Mouse (Mus musculus) forebrain, embryonic 10.5 days (tissue): ENCODE measurements around the gene Mustn1. TPM values are rescaled to one million over a fixed set of nuclear protein-coding genes. Genes with fewer than 3 reads are reported as not detected.

Experiments
- DNase-seq: peaks from one replicate; pipeline ENCODE4 v3.0.0-alpha.2; 2017; ENCODE audit warnings: low spot score; ENCODE audit errors: extremely low spot score
- H3K27ac ChIP-seq: fragments of 300-500 bp; sonication (generic); 2 replicates; pipeline ENCODE4 v1.5.1; 2016; ENCODE audit warnings: mild to moderate bottlenecking
- H3K27me3 ChIP-seq: fragments of 300-500 bp; sonication (generic); 2 replicates; pipeline ENCODE4 v1.6.1; 2016; ENCODE audit warnings: mild to moderate bottlenecking; ENCODE audit not compliant: poor library complexity, severe bottlenecking
- H3K36me3 ChIP-seq: fragments of 300-500 bp; sonication (generic); replicated peaks from 2 replicates; pipeline ENCODE4 v1.6.1; 2016; ENCODE audit warnings: mild to moderate bottlenecking, moderate library complexity
- H3K4me1 ChIP-seq: fragments of 300-500 bp; sonication (generic); 2 replicates; pipeline ENCODE4 v1.6.1; 2016
- H3K4me3 ChIP-seq: fragments of 300-500 bp; sonication (generic); 2 replicates; pipeline ENCODE4 v1.5.1; 2016; ENCODE audit warnings: mild to moderate bottlenecking, moderate library complexity
- H3K9me3 ChIP-seq: fragments of 300-500 bp; sonication (generic); 2 replicates; pipeline ENCODE4 v1.6.1; 2016; ENCODE audit warnings: mild to moderate bottlenecking, moderate library complexity
- WGBS: fragments of 180-500 bp; shearing (Covaris S2); methylation state at CpG from one replicate; pipeline ENCODE4 v1.1.7; 2016; 5-methylcytosine and 5-hydroxymethylcytosine counted together
- polyA plus RNA-seq: library from polyadenylated mRNA; unstranded; fragments of >200 nt; fragmentation: Nextera tagmentation; extraction: Ambion mirVana; gene quantifications from 2 replicates; pipeline ENCODE4 v1.2.1, GENCODE M21; 2016

Mustn1 gene
- polyA plus RNA-seq, 1 experiment from 2014 or later: 0.22 TPM

DNA sequence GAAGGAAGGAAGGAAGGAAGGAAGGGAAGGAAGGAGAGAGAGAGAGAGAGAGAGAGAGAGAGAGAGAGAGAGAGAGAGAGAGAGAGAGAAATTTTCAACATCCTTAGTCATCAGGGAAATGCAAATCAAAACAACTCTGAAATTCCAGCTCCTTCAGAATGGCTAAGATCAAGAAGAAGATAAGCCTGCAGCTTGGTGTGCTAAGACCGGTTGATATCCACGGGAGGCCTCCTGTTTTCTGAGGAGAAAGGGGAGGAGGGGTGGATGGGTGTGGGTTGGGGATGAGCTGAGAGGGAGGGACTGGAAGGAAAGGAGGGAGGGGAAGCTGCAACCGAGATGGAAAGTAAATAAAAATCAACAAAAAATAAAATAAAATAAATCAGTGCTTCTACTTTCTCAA, 6.3 kb downstream of the Mustn1 start:
- DNase-seq: no peak
- Histone ChIP-seq H3K27ac (no peak overlapping the region), H3K27me3 (no peaks in the 10 kb centered on the region), H3K4me1 (peaks cover 7% of the 10 kb centered on the region), H3K4me3 (no peak overlapping the region), H3K9me3 (no peaks in the 10 kb centered on the region), H3K36me3 (no peaks in the 10 kb centered on the region)
- 25% methylated on average over 3 of the region's 3 CpGs for WGBS

DNA sequence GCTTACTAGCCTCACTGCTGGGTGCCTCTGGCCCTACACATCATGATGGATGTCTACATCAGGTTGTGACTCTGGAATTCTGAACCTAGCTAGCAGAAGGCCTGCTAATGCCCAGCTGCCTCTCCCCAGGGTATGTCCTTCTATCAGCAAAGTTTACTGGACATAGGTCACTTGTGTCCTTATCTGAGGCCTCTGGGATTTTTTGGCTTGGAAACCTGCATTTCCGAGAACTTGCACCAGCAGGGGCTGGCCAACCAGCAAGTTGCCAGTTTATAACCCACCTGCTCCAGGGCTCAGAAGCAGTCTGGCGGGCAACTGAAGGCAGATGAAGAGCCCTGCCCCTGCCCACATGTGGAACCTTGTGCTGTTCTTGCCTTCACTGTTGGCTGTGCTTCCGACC, 7.2 kb downstream of the Mustn1 start, which contains the start of gene Itih4:
TSS of gene Itih4 (plus strand) at position 273 of the 400 bp plus-strand sequence.
- Histone ChIP-seq H3K4me3 (no peak within 1 kb of the TSS), H3K27me3 (no peaks in the 10 kb centered on the region), H3K9me3 (no peaks in the 10 kb centered on the region), H3K4me1 (peaks cover 6% of the 10 kb centered on the region), H3K27ac (no peak within 1 kb of the TSS), H3K36me3 (no peaks in the 10 kb centered on the region)
- 87% methylated on average over 3 of the region's 3 CpGs for WGBS
- no peak for DNase-seq

DNA sequence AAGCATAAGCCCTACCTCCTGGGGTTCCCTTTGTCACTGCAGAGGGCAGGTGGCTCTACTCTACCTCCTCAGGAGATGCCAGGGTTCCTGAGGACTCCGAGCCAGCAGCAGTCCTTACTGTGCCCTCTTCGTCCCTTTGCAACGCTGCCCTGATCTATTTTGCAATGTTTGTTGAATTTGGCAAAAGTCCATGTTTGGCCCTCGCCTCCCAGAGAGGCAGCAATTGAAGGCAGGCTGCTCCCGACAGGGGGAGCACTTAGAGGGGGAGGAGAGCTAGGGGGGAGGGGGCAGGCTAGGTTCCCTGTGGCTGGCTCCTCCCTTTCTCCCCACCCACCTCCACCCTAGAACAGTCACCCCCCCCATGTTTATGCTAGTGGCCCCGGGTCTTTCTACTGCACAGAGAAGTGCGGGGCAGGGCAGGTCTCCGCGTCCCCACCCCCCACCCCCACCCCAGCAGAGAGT, 9.3 kb downstream of the Mustn1 start:
- no peaks in the 10 kb centered on the region for H3K27me3 ChIP-seq
- no peak for DNase-seq
- peaks cover 6% of the 10 kb centered on the region for H3K4me1 ChIP-seq
- H3K4me3 ChIP-seq: no peak overlapping the region
- no peaks in the 10 kb centered on the region for H3K36me3 ChIP-seq
- no peak overlapping the region for H3K27ac ChIP-seq
- 31% methylated on average over 8 of the region's 9 CpGs for WGBS
- H3K9me3 ChIP-seq: no peaks in the 10 kb centered on the region

DNA sequence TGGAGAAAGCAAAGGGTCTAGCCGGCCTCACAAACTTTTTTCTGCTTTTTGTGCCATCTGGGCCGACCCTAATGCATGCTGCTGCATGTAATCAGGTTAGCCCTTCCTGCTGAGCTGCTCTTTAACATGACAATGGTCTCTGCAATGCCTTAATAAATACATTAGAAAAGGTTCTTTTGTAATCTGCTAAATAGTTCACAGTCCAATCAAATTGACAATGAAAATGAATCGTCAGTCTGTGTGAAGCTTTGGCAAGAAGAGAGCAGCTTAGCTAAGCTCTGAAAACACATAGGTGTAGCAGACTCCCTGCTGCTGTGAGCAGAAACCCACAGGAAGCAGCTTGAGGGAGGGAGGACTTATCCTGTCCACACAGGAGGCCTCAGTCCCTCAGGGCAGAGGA, 21.0 kb downstream of the Mustn1 start:
- Histone ChIP-seq H3K27ac (no peak overlapping the region), H3K27me3 (no peaks in the 10 kb centered on the region), H3K36me3 (no peaks in the 10 kb centered on the region), H3K4me3 (no peak overlapping the region), H3K9me3 (peaks cover 6% of the 10 kb centered on the region), H3K4me1 (no peaks in the 10 kb centered on the region; the same call in 1 of the 2 replicates)
- WGBS: 43% methylated on average over 3 of the region's 3 CpGs
- DNase-seq: no peak

DNA sequence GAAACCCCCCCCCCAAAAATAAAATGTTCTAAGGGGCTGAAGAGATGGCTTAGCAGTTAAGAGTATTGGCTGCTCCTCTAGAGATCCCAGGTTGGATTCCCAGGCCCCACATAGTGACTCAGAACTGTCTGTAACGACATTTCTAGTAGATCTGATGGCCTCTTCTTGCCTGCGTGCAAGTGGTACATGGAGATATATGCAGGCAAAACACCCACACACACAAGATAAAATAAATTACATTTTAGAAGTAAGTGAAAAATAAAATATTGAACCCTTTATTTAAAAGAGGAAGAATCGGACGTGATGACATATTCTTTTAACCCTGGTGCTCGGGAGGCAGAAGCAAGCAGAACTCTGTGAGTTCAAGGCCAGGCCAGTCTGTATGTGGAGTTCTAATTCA, 23.6 kb downstream of the Mustn1 start:
- no peaks in the 10 kb centered on the region for H3K4me1 ChIP-seq
- H3K4me3 ChIP-seq: no peak overlapping the region
- no peaks in the 10 kb centered on the region for H3K27me3 ChIP-seq
- H3K27ac ChIP-seq: no peak overlapping the region
- no peak for DNase-seq
- 93% methylated on average over 5 of the region's 5 CpGs for WGBS
- peaks cover 6% of the 10 kb centered on the region for H3K9me3 ChIP-seq
- H3K36me3 ChIP-seq: no peaks in the 10 kb centered on the region

DNA sequence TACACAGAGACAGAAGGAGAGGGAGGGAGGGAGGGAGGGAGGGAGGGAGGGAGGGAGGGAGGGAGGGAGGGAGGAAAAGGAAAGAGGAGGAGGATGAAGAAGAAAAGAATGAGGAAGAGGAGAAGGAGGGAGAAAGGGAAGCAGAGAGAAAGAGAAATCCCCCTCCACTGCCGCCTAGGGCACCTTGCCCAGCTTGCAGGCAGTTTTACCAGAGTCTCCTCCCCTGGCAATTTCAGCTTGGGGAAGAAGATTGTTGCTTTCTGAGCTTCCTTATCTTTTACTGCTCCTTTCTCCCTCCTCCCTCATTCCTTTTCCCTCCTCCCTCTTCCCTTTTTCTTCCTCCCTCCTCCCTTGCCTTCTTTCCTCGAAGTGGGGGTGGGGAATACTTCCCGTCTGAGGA, 24.0 kb downstream of the Mustn1 start:
- H3K9me3 ChIP-seq: peaks cover 6% of the 10 kb centered on the region
- no peaks in the 10 kb centered on the region for H3K27me3 ChIP-seq
- no peaks in the 10 kb centered on the region for H3K36me3 ChIP-seq
- H3K27ac ChIP-seq: no peak overlapping the region
- no peak for DNase-seq
- H3K4me1 ChIP-seq: no peaks in the 10 kb centered on the region
- H3K4me3 ChIP-seq: no peak overlapping the region
- WGBS: 72% methylated on average over 3 of the region's 3 CpGs

- Histone ChIP-seq H3K9me3 (peaks cover 5% of the 10 kb centered on the region), H3K27me3 (no peaks in the 10 kb centered on the region), H3K4me3 (no peak overlapping the region), H3K36me3 (no peaks in the 10 kb centered on the region), H3K4me1 (no peaks in the 10 kb centered on the region), H3K27ac (no peak overlapping the region)
- WGBS: 90% methylated on average over 8 of the region's 8 CpGs
- no peak for DNase-seq
These were observed 25.3 kb downstream of the Mustn1 start for GRCm38 (mm10) chr14:30904307-30904706.

DNA sequence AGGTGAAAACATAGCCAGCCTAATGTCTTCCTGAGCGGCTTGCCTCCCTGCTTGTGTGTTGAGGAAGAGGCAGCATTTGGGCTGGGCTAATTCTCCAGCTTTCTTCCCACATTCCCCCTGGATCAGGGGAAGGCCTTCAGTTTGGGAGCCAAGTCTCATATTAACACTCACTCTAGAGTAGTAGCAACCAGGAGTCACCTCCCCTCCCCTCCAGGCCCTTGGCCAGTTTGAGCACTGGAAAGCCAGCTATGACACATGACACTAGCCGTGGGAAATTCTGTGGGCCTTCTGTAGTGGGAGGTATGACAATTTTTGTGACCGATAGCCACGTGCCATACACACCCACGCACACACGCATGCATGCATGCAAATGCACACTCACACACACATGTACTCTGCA, 27.0 kb downstream of the Mustn1 start:
- Histone ChIP-seq H3K27ac (no peak overlapping the region), H3K36me3 (no peaks in the 10 kb centered on the region), H3K4me3 (no peak overlapping the region), H3K9me3 (no peaks in the 10 kb centered on the region), H3K27me3 (no peaks in the 10 kb centered on the region), H3K4me1 (no peaks in the 10 kb centered on the region)
- WGBS: 93% methylated on average over 6 of the region's 6 CpGs
- no peak for DNase-seq

DNA sequence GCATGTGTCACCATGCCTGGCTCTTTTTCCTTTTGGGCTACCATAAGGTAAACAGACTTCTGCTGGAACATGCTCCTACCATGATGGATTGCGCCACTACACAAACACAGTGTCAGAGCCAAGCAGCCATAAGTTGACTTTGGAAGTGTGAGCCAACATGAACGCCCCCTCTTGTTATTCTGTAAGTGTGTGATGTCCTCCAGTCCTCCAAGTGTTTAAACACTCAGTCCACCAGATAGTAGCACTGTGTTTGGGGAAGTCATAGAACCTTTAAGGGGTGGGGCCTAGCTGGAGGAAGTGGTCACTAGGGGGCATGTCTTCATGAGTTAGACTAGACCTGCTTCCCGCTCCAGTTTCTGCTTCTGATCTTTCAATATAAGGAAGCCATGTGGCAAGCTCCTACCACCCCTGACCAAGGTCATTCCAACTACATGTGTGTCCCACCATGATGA, 28.8 kb downstream of the Mustn1 start:
- 87% methylated on average over 3 of the region's 3 CpGs for WGBS

GRCm38 (mm10) chr14:30911141-30911540, 32.1 kb downstream of the Mustn1 start:
- DNase-seq: no peak
- no peak overlapping the region for H3K4me3 ChIP-seq
- H3K27me3 ChIP-seq: no peaks in the 10 kb centered on the region
- no peaks in the 10 kb centered on the region for H3K36me3 ChIP-seq
- H3K9me3 ChIP-seq: no peaks in the 10 kb centered on the region
- 94% methylated on average over 8 of the region's 8 CpGs for WGBS
- H3K27ac ChIP-seq: no peak overlapping the region
- no peaks in the 10 kb centered on the region for H3K4me1 ChIP-seq

More for the DNA sequence above, 28.8 kb downstream of the Mustn1 start:
- Histone ChIP-seq H3K36me3 (no peaks in the 10 kb centered on the region), H3K27me3 (no peaks in the 10 kb centered on the region), H3K4me3 (no peak overlapping the region), H3K27ac (no peak overlapping the region), H3K4me1 (no peaks in the 10 kb centered on the region), H3K9me3 (no peaks in the 10 kb centered on the region)
- no peak for DNase-seq

DNA sequence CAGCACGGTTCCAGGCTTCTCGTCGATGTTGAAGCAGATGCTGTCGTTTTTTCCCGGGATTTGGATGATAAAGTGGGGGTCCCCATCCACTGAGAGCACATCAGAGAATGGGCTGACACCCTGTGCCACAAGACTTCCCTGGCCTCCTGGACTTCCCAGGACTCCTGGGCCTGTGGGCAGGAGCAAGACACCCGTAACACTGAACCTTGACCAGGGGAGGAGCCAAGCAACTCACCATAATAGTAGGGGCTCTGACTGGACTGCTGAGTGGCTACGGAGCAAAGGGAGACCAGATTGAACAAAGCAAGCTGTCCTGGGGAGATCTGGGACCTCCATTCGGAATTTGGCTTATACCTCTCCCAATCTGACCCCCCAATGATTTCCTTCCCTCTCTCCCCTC, 33.6 kb downstream of the Mustn1 start:
- WGBS: 86% methylated on average over 8 of the region's 8 CpGs
- H3K27me3 ChIP-seq: no peaks in the 10 kb centered on the region
- H3K27ac ChIP-seq: no peak overlapping the region
- no peaks in the 10 kb centered on the region for H3K36me3 ChIP-seq
- no peaks in the 10 kb centered on the region for H3K9me3 ChIP-seq
- H3K4me3 ChIP-seq: no peak overlapping the region
- H3K4me1 ChIP-seq: no peaks in the 10 kb centered on the region
- DNase-seq: no peak

DNA sequence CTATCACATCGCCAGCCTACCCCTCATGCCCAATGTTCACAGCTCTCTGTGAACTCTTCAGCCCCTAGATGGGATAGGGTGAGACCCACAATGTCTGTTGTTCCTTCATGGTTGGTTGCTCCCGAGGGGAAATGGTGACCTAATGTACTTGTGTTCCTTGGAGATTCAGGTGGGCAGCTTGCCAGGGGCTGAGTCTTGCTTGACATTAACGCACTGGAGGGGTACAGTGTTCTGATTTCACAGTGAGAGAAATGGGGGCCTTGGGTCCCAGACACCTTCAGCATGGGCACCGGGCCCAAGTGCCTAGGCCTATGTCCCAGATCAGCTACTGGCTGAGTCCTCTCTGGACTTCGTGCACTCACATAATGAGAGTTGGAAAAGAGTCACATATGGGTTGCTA, 34.4 kb downstream of the Mustn1 start:
- no peaks in the 10 kb centered on the region for H3K27me3 ChIP-seq
- no peak overlapping the region for H3K4me3 ChIP-seq

DNA sequence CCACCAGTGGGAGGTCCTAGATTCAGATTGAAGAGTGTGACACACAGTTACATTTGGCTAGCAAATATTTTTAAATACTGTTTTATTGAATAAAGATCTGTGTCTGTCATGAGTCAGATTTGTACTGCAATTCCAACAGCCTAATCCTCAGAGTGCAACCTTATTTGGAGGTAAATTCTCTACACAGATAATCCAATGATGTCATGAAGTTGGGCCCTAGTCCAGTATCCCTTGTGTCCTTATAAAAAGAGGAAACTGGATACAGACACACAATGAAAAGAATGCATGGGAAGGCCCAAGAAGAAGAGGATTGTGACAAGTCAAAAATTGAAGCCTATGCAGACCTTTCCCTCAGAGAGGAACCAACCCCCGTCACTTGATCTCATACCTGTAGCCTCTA, 37.5 kb downstream of the Mustn1 start:
- 92% methylated on average over 1 of the region's 1 CpGs for WGBS
- Histone ChIP-seq H3K4me1 (no peaks in the 10 kb centered on the region), H3K27ac (no peak overlapping the region), H3K4me3 (no peak overlapping the region), H3K27me3 (no peaks in the 10 kb centered on the region), H3K36me3 (no peaks in the 10 kb centered on the region), H3K9me3 (no peaks in the 10 kb centered on the region)
- DNase-seq: no peak

More for the DNA sequence above, 34.4 kb downstream of the Mustn1 start:
- Histone ChIP-seq H3K36me3 (no peaks in the 10 kb centered on the region), H3K9me3 (no peaks in the 10 kb centered on the region), H3K27ac (no peak overlapping the region), H3K4me1 (no peaks in the 10 kb centered on the region)
- 84% methylated on average over 5 of the region's 5 CpGs for WGBS
- no peak for DNase-seq
